Mouse (Mus musculus) right cerebral cortex, postnatal 10 days (tissue): ENCODE data around the gene Tmem200c.

Experiments
- DNase-seq, 2 experiments: peaks; one replicate each; pipeline ENCODE4 v3.0.0; 2021; ENCODE audit warnings: low spot score in 2 of 2

Tmem200c gene

GRCm38 (mm10) chr17:68826323-68826722 lies at the start of gene Tmem200c:
Gene Tmem200c, plus strand, starts transcription at chr17:68826623.
- DNase-seq, result no peak

- no peak for DNase-seq
Observed at GRCm38 (mm10) chr17:68793741-68794140, 32.7 kb upstream of the Tmem200c start.

GRCm38 (mm10) chr17:68836655-68837012 lies 10.2 kb downstream of the Tmem200c start:
- peak in 1 of 2 experiments; percentile 43 for DNase-seq

GRCm38 (mm10) chr17:68837013-68837858 lies 10.8 kb downstream of the Tmem200c start:
- peak; percentile 67 to 69 for DNase-seq

- peak; percentile 74 to 76 for DNase-seq
Observed at GRCm38 (mm10) chr17:68837859-68838194, 11.4 kb downstream of the Tmem200c start.

- peak; percentile 32 to 39 for DNase-seq
Observed at GRCm38 (mm10) chr17:68839888-68840571, 13.6 kb downstream of the Tmem200c start.

GRCm38 (mm10) chr17:68840572-68840939 lies 14.1 kb downstream of the Tmem200c start:
- peak; percentile 33 for DNase-seq

GRCm38 (mm10) chr17:68841097-68841891 lies 14.9 kb downstream of the Tmem200c start:
- peak; percentile 49 for DNase-seq

GRCm38 (mm10) chr17:68841892-68842252 lies 15.4 kb downstream of the Tmem200c start:
- DNase-seq, result peak in 1 of 2 experiments; percentile 32

- peak; percentile 57 to 62 for DNase-seq
Observed at GRCm38 (mm10) chr17:68845931-68846330, 19.5 kb downstream of the Tmem200c start.

GRCm38 (mm10) chr17:68848739-68849138 lies 22.3 kb downstream of the Tmem200c start:
- DNase-seq, result peak; percentile 39 to 40

- no peak for DNase-seq
Observed at GRCm38 (mm10) chr17:68852171-68852966, 25.9 kb downstream of the Tmem200c start.

GRCm38 (mm10) chr17:68864175-68864574 lies 37.8 kb downstream of the Tmem200c start:
- no peak for DNase-seq

- peak in 1 of 2 experiments; percentile 61 for DNase-seq
Observed at GRCm38 (mm10) chr17:68868439-68868838, 42.0 kb downstream of the Tmem200c start.

GRCm38 (mm10) chr17:68874021-68874420 lies 47.6 kb downstream of the Tmem200c start:
- no peak for DNase-seq

- DNase-seq, result no peak
Observed at GRCm38 (mm10) chr17:68875251-68875650, 48.8 kb downstream of the Tmem200c start.

- DNase-seq, result no peak
Observed at GRCm38 (mm10) chr17:68875917-68876495, 49.6 kb downstream of the Tmem200c start.

- DNase-seq, result peak; percentile 43 to 61
Observed at GRCm38 (mm10) chr17:68881725-68882524, 55.5 kb downstream of the Tmem200c start.

- DNase-seq, result no peak
Observed at GRCm38 (mm10) chr17:68883474-68884083, 57.2 kb downstream of the Tmem200c start.

GRCm38 (mm10) chr17:68890672-68891071 lies 64.2 kb downstream of the Tmem200c start:
- no peak for DNase-seq
